Mouse (Mus musculus) testis, adult 2 months (tissue): ENCODE results near the gene Pla2g2c. TPM values are rescaled to one million over a fixed set of nuclear protein-coding genes. Genes with fewer than 3 reads are reported as not detected.
A peak's percentile ranks its signal among the peaks of the same experiment; 100 is the strongest.

Experiments
- H3K27ac ChIP-seq: fragments of 200-500 bp; 2 replicates; pipeline ENCODE4 v1.5.1; 2012; ENCODE audit warnings: low read depth, low read length; ENCODE audit not compliant: control insufficient read depth, insufficient read depth
- H3K27me3 ChIP-seq: fragments of 200-500 bp; 2 replicates; pipeline ENCODE4 v1.6.1; 2012; ENCODE audit warnings: mild to moderate bottlenecking, low read length, moderate library complexity; ENCODE audit not compliant: control insufficient read depth, insufficient read depth
- H3K36me3 ChIP-seq: fragments of 200-500 bp; 2 replicates; pipeline ENCODE4 v1.6.1; 2012; ENCODE audit warnings: mild to moderate bottlenecking, low read length; ENCODE audit not compliant: control insufficient read depth, insufficient read depth
- H3K4me1 ChIP-seq: fragments of 200-500 bp; 2 replicates; pipeline ENCODE4 v1.6.1; 2012; ENCODE audit warnings: low read length; ENCODE audit not compliant: control insufficient read depth, insufficient read depth
- H3K4me3 ChIP-seq: fragments of 200-500 bp; 2 replicates; pipeline ENCODE4 v1.5.1; 2012; ENCODE audit warnings: low read depth, mild to moderate bottlenecking, low read length, moderate library complexity, mixed read lengths; ENCODE audit not compliant: control insufficient read depth
- CTCF ChIP-seq: fragments of 200-500 bp; IDR thresholded peaks from 2 replicates; pipeline ENCODE4 v1.5.1; 2012; ENCODE audit warnings: low read depth, mild to moderate bottlenecking, inconsistent platforms, low read length, moderate library complexity; ENCODE audit not compliant: control insufficient read depth, insufficient read depth, insufficient replicate concordance
- POLR2A ChIP-seq: fragments of 200-500 bp; IDR thresholded peaks from 2 replicates; pipeline ENCODE4 v1.6.1; 2012; ENCODE audit warnings: low read depth, mild to moderate bottlenecking, inconsistent platforms, low read length, moderate library complexity; ENCODE audit not compliant: control insufficient read depth
- polyA plus RNA-seq: library from polyadenylated mRNA; depleted of rRNA; stranded (reverse); fragments of >200 nt; gene quantifications from 2 replicates; pipeline ENCODE4 v1.2.3, GENCODE M21; 2012; rRNA removed

Gene Pla2g2c
- 148 and 161 TPM in 2 replicates for polyA plus RNA-seq

- Histone ChIP-seq H3K4me1 (peaks cover 24% of the 10 kb centered on the region), H3K27ac (peak within 1 kb of the TSS; percentile 75), H3K36me3 (no peaks in the 10 kb centered on the region), H3K4me3 (peak within 1 kb of the TSS; percentile 97), H3K27me3 (no peaks in the 10 kb centered on the region)
- TF ChIP-seq POLR2A = no peak
- no peak for TF ChIP-seq CTCF
Observed at GRCm38 (mm10) chr4:138724354-138725126, at the start of gene Pla2g2c. Pla2g2c (plus strand) TSS chr4:138724792.

GRCm38 (mm10) chr4:138676480-138676879, 48.1 kb upstream of the Pla2g2c start:
- no peaks in the 10 kb centered on the region for H3K27me3 ChIP-seq
- no peaks in the 10 kb centered on the region for H3K36me3 ChIP-seq
- no peak for TF ChIP-seq CTCF
- no peak for TF ChIP-seq POLR2A
- H3K4me3 ChIP-seq = no peak overlapping the region
- no peaks in the 10 kb centered on the region; the same call in none of the 2 replicates for H3K4me1 ChIP-seq
- no peak overlapping the region for H3K27ac ChIP-seq

GRCm38 (mm10) chr4:138677579-138677978, 47.0 kb upstream of the Pla2g2c start:
- no peaks in the 10 kb centered on the region for H3K36me3 ChIP-seq
- TF ChIP-seq POLR2A (peak; percentile 76), CTCF (no peak)
- H3K27ac ChIP-seq = peak overlapping the region; percentile 95
- no peaks in the 10 kb centered on the region; the same call in none of the 2 replicates for H3K4me1 ChIP-seq
- H3K27me3 ChIP-seq = no peaks in the 10 kb centered on the region
- H3K4me3 ChIP-seq = peak overlapping the region; percentile 89

- Histone ChIP-seq H3K27ac (no peak overlapping the region), H3K27me3 (no peaks in the 10 kb centered on the region), H3K36me3 (no peaks in the 10 kb centered on the region), H3K4me1 (no peaks in the 10 kb centered on the region; the same call in none of the 2 replicates), H3K4me3 (no peak overlapping the region)
- TF ChIP-seq POLR2A (no peak), CTCF (no peak)
Observed at GRCm38 (mm10) chr4:138680124-138680523, 44.5 kb upstream of the Pla2g2c start.

GRCm38 (mm10) chr4:138682760-138683159, 41.8 kb upstream of the Pla2g2c start:
- H3K4me1 ChIP-seq = no peaks in the 10 kb centered on the region; the same call in none of the 2 replicates
- TF ChIP-seq CTCF (no peak), POLR2A (no peak)
- no peaks in the 10 kb centered on the region for H3K36me3 ChIP-seq
- no peaks in the 10 kb centered on the region for H3K27me3 ChIP-seq
- H3K27ac ChIP-seq = no peak overlapping the region
- H3K4me3 ChIP-seq = no peak overlapping the region

- Histone ChIP-seq H3K27me3 (no peaks in the 10 kb centered on the region), H3K27ac (no peak overlapping the region), H3K36me3 (no peaks in the 10 kb centered on the region), H3K4me3 (no peak overlapping the region), H3K4me1 (no peaks in the 10 kb centered on the region)
- no peak for TF ChIP-seq CTCF
- TF ChIP-seq POLR2A = no peak
Observed at GRCm38 (mm10) chr4:138685813-138686212, 38.8 kb upstream of the Pla2g2c start.

GRCm38 (mm10) chr4:138689094-138689512, 35.5 kb upstream of the Pla2g2c start:
- Histone ChIP-seq H3K36me3 (no peaks in the 10 kb centered on the region), H3K27me3 (no peaks in the 10 kb centered on the region), H3K4me1 (no peaks in the 10 kb centered on the region), H3K27ac (no peak overlapping the region), H3K4me3 (no peak overlapping the region)
- TF ChIP-seq CTCF (no peak), POLR2A (no peak)

- Histone ChIP-seq H3K27ac (no peak overlapping the region), H3K27me3 (no peaks in the 10 kb centered on the region), H3K36me3 (no peaks in the 10 kb centered on the region), H3K4me1 (no peaks in the 10 kb centered on the region), H3K4me3 (no peak overlapping the region)
- no peak for TF ChIP-seq CTCF
- no peak for TF ChIP-seq POLR2A
Observed at GRCm38 (mm10) chr4:138690561-138690960, 34.0 kb upstream of the Pla2g2c start.
